Mouse (Mus musculus): Measurements from ENCODE around the gene Dcaf17.

The Dcaf17 gene

GRCm38 (mm10) chr2:71055300-71056114 lies at the start of gene Dcaf17, which contains the start of gene Mettl8:
Gene Dcaf17, plus strand, starts transcription at chr2:71055328.
Gene Mettl8, minus strand, starts transcription at chr2:71055583.
- in situ Hi-C loops (cut with MboI, MseI), result no loop called here

DNA sequence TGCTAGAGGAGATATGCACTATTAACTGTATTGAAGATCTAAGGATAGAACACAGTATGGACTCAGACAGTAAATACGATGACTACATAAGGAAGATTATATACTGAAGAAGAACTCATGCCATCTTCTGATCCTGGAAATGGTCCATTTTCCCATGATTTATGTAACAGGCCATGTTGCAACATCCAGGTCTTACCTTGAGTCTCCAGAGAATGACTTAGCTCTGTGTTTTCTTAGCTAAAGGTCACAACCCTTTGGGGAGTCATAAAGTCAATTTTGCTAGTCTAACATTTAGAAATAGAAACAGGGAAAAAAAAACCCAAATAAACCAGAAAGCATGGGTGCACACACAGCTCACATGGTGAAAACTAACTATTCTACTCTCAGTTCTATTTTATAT lies 43.3 kb upstream of the Dcaf17 start:
- in situ Hi-C loops (cut with MboI, MseI), result no loop called here

DNA sequence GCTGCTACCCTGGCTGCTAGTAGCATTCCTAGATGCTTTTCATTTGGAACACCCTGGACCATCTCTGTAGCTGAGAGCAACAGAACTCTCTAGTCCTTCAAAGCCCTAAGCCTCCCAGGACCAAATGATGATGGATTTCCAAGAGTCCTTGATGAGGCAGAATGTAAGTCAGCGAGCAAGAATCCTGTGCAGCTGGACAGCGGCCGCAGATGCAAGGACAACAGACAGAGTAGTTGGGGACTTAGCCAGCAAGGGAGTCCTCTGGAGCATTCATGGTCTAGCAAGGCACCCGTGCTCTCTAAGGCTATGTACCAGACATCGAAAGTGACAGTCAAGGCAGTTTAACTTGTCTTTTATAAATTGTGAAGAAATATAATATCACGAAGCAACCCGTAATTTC lies 41.6 kb upstream of the Dcaf17 start:
- in situ Hi-C loops (cut with MboI, MseI), result no loop called here

- in situ Hi-C loops (cut with MboI, MseI), result no loop called here
These were observed 35.9 kb upstream of the Dcaf17 start for GRCm38 (mm10) chr2:71019277-71019676.

DNA sequence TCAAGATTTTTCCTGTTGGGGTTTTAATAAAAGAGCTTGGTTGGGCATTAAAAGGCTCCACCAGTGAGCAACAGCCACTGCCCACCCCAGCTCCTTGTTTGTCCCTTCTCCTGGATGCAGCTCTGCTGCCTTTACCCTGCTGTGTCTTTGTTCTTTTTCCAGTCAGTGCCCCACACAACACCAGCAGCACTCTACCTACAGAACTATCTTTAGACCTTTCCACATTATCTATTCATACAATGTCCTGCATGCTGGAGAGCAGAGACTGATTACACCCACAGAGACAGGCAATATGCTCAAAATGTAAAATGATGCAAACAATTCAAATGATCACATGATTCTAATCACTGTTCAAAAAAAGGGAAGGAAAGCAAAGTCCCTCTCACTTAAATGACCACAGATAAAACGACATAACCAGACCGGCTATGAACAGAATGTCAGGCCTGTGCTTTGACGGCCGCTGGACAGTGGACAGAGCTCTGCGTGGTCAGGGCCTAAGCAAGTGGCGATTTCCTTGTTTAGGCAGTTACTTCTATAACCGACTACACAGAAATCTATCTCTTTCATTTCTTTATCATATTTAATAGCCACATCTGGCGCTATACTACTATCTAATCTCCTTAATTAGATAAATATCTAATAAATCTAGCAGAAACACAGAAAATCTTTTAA lies 35.3 kb upstream of the Dcaf17 start:
- in situ Hi-C loops (cut with MboI, MseI), result no loop called here

DNA sequence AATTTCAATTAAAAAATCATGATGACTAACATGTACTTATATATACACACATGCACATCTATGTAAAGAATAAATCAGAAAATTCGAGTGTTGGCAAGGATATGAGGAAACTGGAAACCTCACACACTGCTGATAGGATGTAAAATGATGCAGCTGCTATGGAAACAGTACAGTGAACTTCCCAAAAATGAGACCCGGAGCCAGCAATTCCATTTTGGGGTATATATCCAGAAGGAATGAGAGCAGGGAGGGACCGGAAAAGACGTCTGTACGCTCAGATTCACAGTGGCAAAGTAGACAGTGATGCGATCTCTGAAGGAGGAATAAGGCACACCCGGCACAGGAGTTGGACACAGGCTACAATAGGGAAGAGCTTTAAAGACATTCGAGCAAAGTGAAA lies 34.5 kb upstream of the Dcaf17 start:
- in situ Hi-C loops (cut with MboI, MseI), result no loop called here

GRCm38 (mm10) chr2:71022991-71023390 lies 32.1 kb upstream of the Dcaf17 start:
- in situ Hi-C loops (cut with MboI, MseI), result no loop called here

- in situ Hi-C loops (cut with MboI, MseI), result no loop called here
These were observed 31.1 kb upstream of the Dcaf17 start for GRCm38 (mm10) chr2:71023986-71024385.

GRCm38 (mm10) chr2:71025576-71026315 lies 29.4 kb upstream of the Dcaf17 start:
- in situ Hi-C loops (cut with MboI, MseI), result no loop called here

DNA sequence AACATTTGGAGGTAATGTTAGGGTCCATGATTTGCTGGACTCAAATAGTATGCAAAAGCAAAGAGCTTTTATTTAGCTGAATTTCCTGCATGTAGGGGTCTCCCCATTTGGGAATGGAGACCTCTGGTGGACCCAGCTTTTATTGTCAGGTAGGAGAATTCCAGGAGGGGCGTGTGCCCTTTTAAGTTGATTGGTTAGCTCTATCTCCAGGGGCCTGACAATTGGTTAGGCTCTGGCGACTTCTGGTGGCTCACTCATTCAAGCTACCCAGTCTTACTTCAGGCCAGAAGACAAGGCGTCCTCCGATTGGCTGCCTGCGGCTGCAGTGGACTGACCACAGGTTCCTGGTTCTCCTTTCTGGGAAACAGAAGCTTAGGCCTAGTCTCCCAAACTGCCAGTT lies 28.3 kb upstream of the Dcaf17 start:
- in situ Hi-C loops (cut with MboI, MseI), result no loop called here

DNA sequence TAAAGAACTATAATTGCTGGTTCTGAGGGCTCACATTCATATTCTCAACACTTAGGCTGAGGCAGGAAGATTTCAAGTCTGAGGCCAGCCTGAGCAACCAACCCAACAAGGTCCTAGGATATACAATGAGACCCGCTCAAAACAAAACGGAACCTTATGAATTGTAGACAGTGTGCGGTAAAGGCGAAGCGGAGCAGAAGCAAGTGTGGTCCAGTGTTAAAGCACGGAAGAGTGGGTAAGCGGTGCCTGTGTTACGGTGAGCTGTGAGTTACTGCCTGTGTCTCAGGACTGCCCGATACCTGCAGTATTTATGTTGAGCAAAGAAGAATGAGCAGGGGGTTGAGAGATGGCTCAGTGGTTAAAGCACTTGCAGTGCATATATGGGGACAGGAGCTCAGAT lies 27.5 kb upstream of the Dcaf17 start:
- in situ Hi-C loops (cut with MboI, MseI), result no loop called here

DNA sequence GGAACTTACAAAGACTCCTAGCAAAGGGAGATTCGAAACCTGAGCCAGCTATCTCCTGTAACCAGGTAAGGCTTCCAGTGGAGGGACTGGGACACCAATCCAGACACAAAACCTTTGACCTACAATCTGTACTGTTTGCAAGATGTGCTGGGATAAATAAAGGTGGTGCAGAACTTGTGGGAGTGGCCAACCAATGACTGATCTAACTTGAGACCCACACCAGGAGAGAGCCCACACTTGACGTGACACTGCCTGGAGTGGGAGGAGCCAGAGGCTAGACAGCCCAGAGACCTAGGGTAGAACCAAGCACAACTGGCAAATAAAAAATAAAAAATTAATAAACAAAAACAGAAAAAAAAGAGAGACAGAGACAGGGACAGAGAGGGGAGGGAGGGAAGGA lies 24.5 kb upstream of the Dcaf17 start:
- in situ Hi-C loops (cut with MboI, MseI), result no loop called here

- in situ Hi-C loops (cut with MboI, MseI), result no loop called here
These were observed 22.9 kb upstream of the Dcaf17 start for GRCm38 (mm10) chr2:71031973-71032794.

DNA sequence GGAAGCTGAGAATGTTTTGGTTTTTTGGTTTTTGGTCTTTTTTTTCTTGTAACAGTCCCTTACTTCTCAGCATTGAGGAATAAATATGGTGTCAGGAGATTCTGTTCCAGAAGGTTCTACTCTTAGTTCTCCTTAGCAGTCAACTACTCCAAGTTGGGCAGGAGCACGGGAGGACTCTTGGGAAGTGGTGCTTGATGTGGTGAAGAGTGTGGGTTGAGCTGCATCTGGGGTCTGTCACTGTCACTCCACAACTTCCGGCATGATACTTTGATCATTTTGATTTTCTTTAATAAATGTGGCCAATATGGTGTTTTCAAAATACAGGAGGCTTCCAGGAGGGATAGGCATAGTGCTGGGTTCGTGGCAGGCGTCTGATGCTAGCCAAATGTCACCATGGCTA lies 22.1 kb upstream of the Dcaf17 start:
- in situ Hi-C loops (cut with MboI, MseI), result no loop called here

DNA sequence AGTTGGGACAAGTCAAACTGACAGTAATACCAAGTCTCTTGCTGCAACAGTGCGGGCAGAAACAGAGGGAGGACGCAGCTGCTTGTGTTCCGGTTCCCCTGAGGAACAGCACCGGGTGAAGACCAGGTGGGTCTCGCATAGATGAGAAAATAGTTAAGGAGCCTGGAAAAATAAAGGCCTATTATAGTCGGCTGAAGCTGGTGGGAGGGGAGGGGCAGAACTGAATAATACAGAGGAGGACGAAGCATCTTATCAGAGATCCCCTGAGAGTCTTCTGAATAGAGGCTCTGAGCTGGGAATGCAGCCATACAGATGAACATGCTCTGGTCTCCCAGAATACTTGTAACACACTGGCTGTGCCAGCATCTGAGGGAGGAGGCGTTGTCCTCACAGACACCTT lies 21.1 kb upstream of the Dcaf17 start:
- in situ Hi-C loops (cut with MboI, MseI), result no loop called here

- in situ Hi-C loops (cut with MboI, MseI), result no loop called here
These were observed 17.7 kb upstream of the Dcaf17 start for GRCm38 (mm10) chr2:71037447-71037846.

- in situ Hi-C loops (cut with MboI, MseI), result loop anchor here (5.0 kb wide), 1 partner anchor 257 kb away; no protein-coding TSS in a partner anchor
These were observed 15.5 kb upstream of the Dcaf17 start for GRCm38 (mm10) chr2:71039522-71040121.

GRCm38 (mm10) chr2:71046151-71046550 lies 9.0 kb upstream of the Dcaf17 start:
- in situ Hi-C loops (cut with MboI, MseI), result no loop called here

GRCm38 (mm10) chr2:71046751-71047320 lies 8.3 kb upstream of the Dcaf17 start:
- in situ Hi-C loops (cut with MboI, MseI), result no loop called here

GRCm38 (mm10) chr2:71048896-71049295 lies 6.2 kb upstream of the Dcaf17 start:
- in situ Hi-C loops (cut with MboI, MseI), result no loop called here

GRCm38 (mm10) chr2:71050511-71050910 lies 4.6 kb upstream of the Dcaf17 start:
- in situ Hi-C loops (cut with MboI, MseI), result no loop called here

Measured in T-helper 2 cell (primary cell).